Mouse (Mus musculus) heart, embryonic 11.5 days (tissue): ENCODE data around the gene Ostf1. TPM values are rescaled to one million over a fixed set of nuclear protein-coding genes. Genes with fewer than 3 reads are reported as not detected.
A peak's percentile ranks its signal among the peaks of the same experiment; 100 is the strongest.

Experiments
- ATAC-seq: fragments of 200-750 bp; cut with Nextera tagmentation; replicated peaks from 2 replicates; pipeline ENCODE4 v1.8.0; 2017; ENCODE audit warnings: moderate library complexity; ENCODE audit not compliant: insufficient number of reproducible peaks, low FRiP score, low TSS enrichment
- H3K27ac ChIP-seq: fragments of 300-500 bp; sonication (generic); 2 replicates; pipeline ENCODE4 v1.5.1; 2014; ENCODE audit warnings: mild to moderate bottlenecking, low read depth, low read length
- H3K27me3 ChIP-seq: fragments of 300-500 bp; sonication (generic); 2 replicates; pipeline ENCODE4 v1.6.1; 2014; ENCODE audit warnings: mild to moderate bottlenecking, low read length, mixed read lengths; ENCODE audit not compliant: control insufficient read depth, insufficient read depth
- H3K36me3 ChIP-seq: fragments of 300-500 bp; sonication (generic); 2 replicates; pipeline ENCODE4 v1.6.1; 2014; ENCODE audit warnings: mild to moderate bottlenecking, low read length, moderate library complexity, mixed read lengths; ENCODE audit not compliant: control insufficient read depth, insufficient read depth
- H3K4me1 ChIP-seq: fragments of 300-500 bp; sonication (generic); 2 replicates; pipeline ENCODE4 v1.6.1; 2014; ENCODE audit warnings: low read length; ENCODE audit not compliant: control insufficient read depth, insufficient read depth
- H3K4me2 ChIP-seq: fragments of 300-500 bp; sonication (generic); 2 replicates; pipeline ENCODE4 v1.6.1; 2014; ENCODE audit warnings: mild to moderate bottlenecking, moderate library complexity
- H3K4me3 ChIP-seq: fragments of 300-500 bp; sonication (generic); 2 replicates; pipeline ENCODE4 v1.5.1; 2014; ENCODE audit warnings: low read depth, low read length
- H3K9ac ChIP-seq: fragments of 300-500 bp; sonication (generic); 2 replicates; pipeline ENCODE4 v1.6.1; 2014; ENCODE audit warnings: mild to moderate bottlenecking, low read depth, low read length, moderate library complexity
- H3K9me3 ChIP-seq: fragments of 300-500 bp; sonication (generic); replicated peaks from 2 replicates; pipeline ENCODE4 v1.6.1; 2016; ENCODE audit warnings: low read length; ENCODE audit not compliant: control insufficient read depth
- WGBS: fragments of 180-500 bp; shearing (Covaris S2); extraction: QIAGEN DNeasy Blood & Tissue Kit; methylation state at CpG from one replicate; pipeline ENCODE4 v1.1.7; 2014; ENCODE audit not compliant: insufficient replicate concordance; 5-methylcytosine and 5-hydroxymethylcytosine counted together
- polyA plus RNA-seq: library from polyadenylated mRNA; unstranded; fragments of >200 nt; fragmentation: Nextera tagmentation; extraction: Ambion mirVana; gene quantifications from 2 replicates; pipeline ENCODE4 v1.2.1, GENCODE M21; 2014

Ostf1 gene
- 60.2 and 65.4 TPM in 2 replicates for polyA plus RNA-seq

- Histone ChIP-seq H3K4me2 (peak within 1 kb of the TSS; percentile 77), H3K9ac (peak within 1 kb of the TSS; percentile 82), H3K27me3 (0 out of 2 replicates have a peak, but pooled peaks cover 2% of the 10 kb centered on the region), H3K36me3 (no peaks in the 10 kb centered on the region), H3K4me3 (peak within 1 kb of the TSS; percentile 80), H3K9me3 (no peaks in the 10 kb centered on the region), H3K4me1 (no peaks in the 10 kb centered on the region), H3K27ac (peak within 1 kb of the TSS; percentile 70)
- peak; percentile 98 for ATAC-seq
- WGBS: under 1% methylated on average over 51 of the region's 51 CpGs
These were observed at the start of gene Ostf1, which contains the start of gene Nmrk1 for GRCm38 (mm10) chr19:18631644-18632219. Gene Ostf1, minus strand, starts transcription at chr19:18631823. Gene Nmrk1, plus strand, starts transcription at chr19:18631950.

DNA sequence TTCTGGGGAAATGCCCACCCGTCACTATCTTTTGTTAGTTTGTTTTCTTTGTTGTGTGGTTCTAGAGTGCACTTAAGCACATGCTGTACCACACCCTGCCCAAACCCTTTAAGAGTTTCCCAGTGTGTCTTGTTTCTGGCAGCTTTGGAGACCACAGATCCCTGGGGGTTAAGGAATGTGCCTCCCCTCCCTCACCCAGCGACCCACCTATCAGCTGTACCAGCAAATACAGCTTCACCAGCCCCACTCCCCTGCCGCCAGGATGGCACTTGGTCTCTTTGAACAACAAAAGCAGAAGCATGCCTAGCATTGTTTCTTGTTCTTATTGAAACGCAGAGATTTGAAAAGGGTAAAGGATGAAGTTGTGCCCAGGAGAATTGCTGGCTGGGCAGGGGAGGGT, 41.5 kb upstream of the Ostf1 start:
- 26% methylated on average over 4 of the region's 4 CpGs for WGBS
- Histone ChIP-seq H3K27me3 (no peaks in the 10 kb centered on the region), H3K9me3 (no peaks in the 10 kb centered on the region), H3K27ac (no peak overlapping the region), H3K36me3 (no peaks in the 10 kb centered on the region), H3K4me1 (peaks cover 9% of the 10 kb centered on the region), H3K4me3 (no peak overlapping the region), H3K4me2 (peak overlapping the region; percentile 80), H3K9ac (no peak overlapping the region)
- no peak for ATAC-seq

DNA sequence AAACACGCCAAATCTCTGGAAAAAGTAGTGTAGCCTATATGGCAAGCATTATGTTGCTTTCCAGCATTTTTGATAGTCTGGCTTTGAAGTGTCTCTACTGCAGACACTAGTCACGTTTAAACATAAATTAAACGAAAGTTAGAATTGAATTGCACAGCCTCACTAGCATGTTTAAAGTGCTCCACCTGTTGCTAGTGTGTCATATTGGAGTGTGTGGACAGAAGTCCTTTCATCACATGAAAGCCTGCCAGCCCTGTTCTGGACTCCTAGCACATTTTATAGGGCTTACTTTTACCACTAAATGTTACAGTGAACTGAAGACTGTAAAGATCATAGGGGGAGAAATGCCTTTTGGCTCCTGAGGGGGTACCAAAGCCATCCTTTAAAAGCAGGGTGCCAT, 40.9 kb upstream of the Ostf1 start:
- Histone ChIP-seq H3K4me3 (no peak overlapping the region; the same call in 1 of the 2 replicates), H3K36me3 (no peaks in the 10 kb centered on the region), H3K9me3 (no peaks in the 10 kb centered on the region), H3K27ac (no peak overlapping the region), H3K4me1 (peaks cover 9% of the 10 kb centered on the region), H3K4me2 (peak overlapping the region; percentile 80), H3K27me3 (no peaks in the 10 kb centered on the region), H3K9ac (no peak overlapping the region)
- ATAC-seq: no peak
- 47% methylated on average over 3 of the region's 3 CpGs for WGBS

DNA sequence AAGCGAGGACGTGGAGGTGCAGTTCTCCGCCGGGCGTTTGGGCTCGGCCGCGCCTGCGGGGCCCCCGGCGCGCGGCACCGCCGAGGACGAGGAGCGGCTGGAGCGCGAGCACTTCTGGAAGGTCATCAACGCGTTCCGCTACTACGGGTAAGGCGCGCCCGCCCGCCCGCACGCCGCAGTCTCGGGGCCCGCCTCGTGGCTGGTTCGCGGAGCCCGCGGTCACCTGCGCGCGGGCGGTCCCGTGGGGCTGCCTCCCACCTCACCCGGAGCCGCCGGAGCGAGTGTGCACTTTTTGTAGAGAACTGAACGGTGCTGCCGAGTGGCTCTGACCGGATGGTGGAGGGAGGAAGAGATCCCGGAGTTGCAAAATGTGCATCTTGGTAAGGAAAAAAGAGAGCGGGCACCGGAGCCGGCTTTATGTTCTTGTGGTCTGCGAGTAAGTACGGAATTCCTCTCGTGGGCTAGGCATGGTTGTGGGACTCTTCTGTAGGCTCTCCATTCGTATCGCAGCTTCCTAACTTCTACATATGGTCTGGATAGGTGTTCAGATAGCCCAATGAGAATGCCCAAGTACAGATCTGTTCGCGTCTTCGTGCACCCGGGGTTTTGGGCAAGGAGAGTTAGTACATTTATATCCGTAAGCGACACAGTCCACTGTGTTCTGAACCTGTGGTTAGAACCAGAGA, 39.6 kb upstream of the Ostf1 start:
- H3K4me2 ChIP-seq: peak overlapping the region; percentile 80
- H3K27me3 ChIP-seq: no peaks in the 10 kb centered on the region
- peaks cover 9% of the 10 kb centered on the region for H3K4me1 ChIP-seq
- peak overlapping the region; percentile 87 for H3K27ac ChIP-seq
- peak overlapping the region; percentile 81 for H3K4me3 ChIP-seq
- H3K36me3 ChIP-seq: no peaks in the 10 kb centered on the region
- H3K9ac ChIP-seq: peak overlapping the region; percentile 90
- ATAC-seq: peak; percentile 72
- WGBS: under 1% methylated on average over 44 of the region's 64 CpGs
- no peaks in the 10 kb centered on the region for H3K9me3 ChIP-seq

DNA sequence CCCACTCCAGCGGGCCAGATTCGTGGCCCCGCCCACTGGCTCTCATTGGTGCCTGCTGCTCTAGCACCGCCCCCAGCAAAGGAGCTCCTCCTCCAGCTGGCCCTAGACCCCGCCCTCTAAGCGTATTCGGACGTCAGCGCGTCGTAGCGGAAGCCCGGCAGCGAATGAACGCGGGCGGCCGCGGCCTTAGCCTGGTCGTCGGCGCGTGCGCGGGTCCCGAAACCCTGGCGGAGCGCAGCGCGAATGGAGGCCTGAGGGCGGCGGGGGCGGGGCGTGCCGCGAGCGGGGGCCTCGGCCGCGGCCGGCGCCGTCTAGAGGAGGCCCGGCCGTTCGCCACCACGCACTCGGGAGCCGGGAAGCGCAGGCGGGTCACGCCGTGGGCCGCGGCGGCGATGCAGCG, 39.0 kb upstream of the Ostf1 start, which contains the start of gene Carnmt1:
Gene Carnmt1 (plus strand): TSS at position 157 of the 400 bp plus-strand sequence.
- peak within 1 kb of the TSS; percentile 90 for H3K9ac ChIP-seq
- H3K27ac ChIP-seq: peak within 1 kb of the TSS; percentile 87
- H3K9me3 ChIP-seq: no peaks in the 10 kb centered on the region
- peak within 1 kb of the TSS; percentile 80 for H3K4me2 ChIP-seq
- WGBS: under 1% methylated on average over 52 of the region's 58 CpGs
- H3K36me3 ChIP-seq: no peaks in the 10 kb centered on the region
- H3K4me1 ChIP-seq: peaks cover 9% of the 10 kb centered on the region
- H3K27me3 ChIP-seq: no peaks in the 10 kb centered on the region
- H3K4me3 ChIP-seq: peak within 1 kb of the TSS; percentile 81
- peak; percentile 96 for ATAC-seq

DNA sequence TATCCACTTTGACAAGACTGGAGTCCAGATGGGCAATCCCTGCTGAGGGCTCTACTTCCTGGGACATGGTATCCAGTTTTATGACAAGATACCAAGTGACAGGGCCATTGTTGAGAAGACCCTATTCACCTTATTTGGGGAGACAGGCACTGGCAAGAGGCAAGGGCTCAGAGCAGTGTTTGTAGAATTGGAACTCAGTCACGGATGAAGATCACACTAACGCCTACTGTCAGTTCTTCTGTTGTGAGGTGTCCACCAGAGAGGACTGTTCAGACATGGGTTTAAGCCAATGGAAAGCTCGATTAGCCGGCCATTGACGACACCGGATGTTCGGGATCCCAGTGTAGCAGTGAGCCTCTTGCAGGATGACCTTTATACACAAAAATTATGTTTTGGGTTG, 37.9 kb upstream of the Ostf1 start:
- H3K4me3 ChIP-seq: no peak overlapping the region

GRCm38 (mm10) chr19:18666966-18667365, 35.3 kb upstream of the Ostf1 start:
- Histone ChIP-seq H3K4me2 (no peak overlapping the region), H3K4me3 (no peak overlapping the region), H3K27ac (no peak overlapping the region), H3K4me1 (no peaks in the 10 kb centered on the region), H3K27me3 (no peaks in the 10 kb centered on the region), H3K9ac (no peak overlapping the region), H3K9me3 (no peaks in the 10 kb centered on the region), H3K36me3 (no peaks in the 10 kb centered on the region)
- no peak for ATAC-seq
- WGBS: 85% methylated on average over 7 of the region's 7 CpGs

More for the DNA sequence above, 37.9 kb upstream of the Ostf1 start:
- ATAC-seq: no peak
- WGBS: 95% methylated on average over 7 of the region's 7 CpGs
- no peaks in the 10 kb centered on the region for H3K9me3 ChIP-seq
- H3K36me3 ChIP-seq: no peaks in the 10 kb centered on the region
- H3K27me3 ChIP-seq: no peaks in the 10 kb centered on the region
- no peak overlapping the region for H3K4me2 ChIP-seq
- H3K9ac ChIP-seq: no peak overlapping the region
- peaks cover 4% of the 10 kb centered on the region for H3K4me1 ChIP-seq
- H3K27ac ChIP-seq: no peak overlapping the region

- Histone ChIP-seq H3K36me3 (no peaks in the 10 kb centered on the region), H3K9me3 (no peaks in the 10 kb centered on the region), H3K4me1 (no peaks in the 10 kb centered on the region), H3K9ac (no peak overlapping the region), H3K4me3 (no peak overlapping the region), H3K27me3 (no peaks in the 10 kb centered on the region), H3K4me2 (no peak overlapping the region), H3K27ac (no peak overlapping the region)
- 60% methylated on average over 2 of the region's 2 CpGs for WGBS
- ATAC-seq: no peak
These were observed 32.3 kb upstream of the Ostf1 start for GRCm38 (mm10) chr19:18663904-18664303.
